Mouse (Mus musculus): ENCODE results near the gene Gtpbp4. TPM values are rescaled to one million over a fixed set of nuclear protein-coding genes. Genes with fewer than 3 reads are reported as not detected.
"Not testable (repeated sequence)": the region's sequence is repeated elsewhere in the genome, so short reads cannot be mapped to it uniquely, and the experiment has no call there.

Gene Gtpbp4
- polyA plus RNA-seq, 1 experiment, result 21.9 TPM

DNA sequence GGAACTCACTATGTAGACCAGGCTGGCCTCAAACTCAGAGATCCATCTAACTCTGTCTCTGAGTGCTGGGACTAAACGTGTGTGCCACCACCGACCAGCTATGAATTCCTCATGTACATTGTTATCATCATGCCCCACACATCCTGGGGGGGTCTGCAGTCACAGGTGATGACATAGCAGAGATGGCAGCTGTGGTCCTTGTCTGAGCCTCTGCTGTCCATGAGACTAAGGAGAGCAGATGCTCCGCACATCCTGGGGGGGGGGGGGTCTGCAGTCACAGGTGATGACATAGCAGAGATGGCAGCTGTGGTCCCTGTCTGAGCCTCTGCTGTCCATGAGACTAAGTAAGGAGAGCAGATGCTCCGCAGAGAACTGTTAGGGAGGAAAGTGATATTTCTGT, 54.8 kb downstream of the Gtpbp4 start:
- H3K27ac ChIP-seq (ENCODE audit: insufficient read depth, low read length); H3K4me3 ChIP-seq (ENCODE audit: insufficient read depth, low read length); H3K4me1 ChIP-seq (ENCODE audit: control insufficient read depth, insufficient read depth, low read length): not testable (repeated sequence)

DNA sequence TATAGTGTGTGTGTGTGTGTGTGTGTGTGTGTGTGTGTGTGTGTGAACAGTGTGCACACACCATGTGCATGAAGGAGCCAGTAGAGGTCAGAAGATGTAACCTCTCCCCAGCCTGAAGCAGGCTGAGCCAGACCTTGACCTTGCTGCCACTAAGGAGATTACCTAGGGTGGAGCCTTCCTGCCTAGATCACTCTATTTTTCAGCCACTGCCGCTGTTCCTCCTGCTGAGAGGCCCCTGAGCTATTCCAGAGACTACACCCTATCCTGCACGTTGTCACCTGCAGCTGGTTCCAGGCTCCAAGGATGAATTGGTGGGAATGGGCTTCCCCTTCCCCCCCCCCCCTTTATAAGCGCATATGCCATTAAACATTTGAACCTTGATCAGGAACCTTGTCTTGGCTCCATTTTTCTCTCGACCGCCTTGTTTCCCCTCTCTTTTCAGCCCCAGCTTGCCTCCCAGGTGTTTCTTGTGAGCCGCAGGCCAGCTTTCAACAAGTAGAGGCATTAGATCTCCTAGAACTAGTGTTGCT, 58.2 kb downstream of the Gtpbp4 start:
- not testable (repeated sequence) for H3K4me1 ChIP-seq (ENCODE audit: control insufficient read depth, insufficient read depth, low read length); H3K4me3 ChIP-seq (ENCODE audit: insufficient read depth, low read length); H3K27ac ChIP-seq (ENCODE audit: insufficient read depth, low read length)

- TF ChIP-seq CTCF (IDR thresholded peaks at IDR 0.05; ENCODE audit: extremely low read depth, insufficient read depth, low read length) (no peak), POLR2A (IDR thresholded peaks at IDR 0.05; ENCODE audit: extremely low read depth, insufficient read depth, low read length) (no peak)
- no peaks in the 10 kb centered on the region for H3K4me1 ChIP-seq (ENCODE audit: control insufficient read depth, insufficient read depth, low read length)
- no peak overlapping the region for H3K27ac ChIP-seq (ENCODE audit: insufficient read depth, low read length)
- no peak overlapping the region for H3K4me3 ChIP-seq (ENCODE audit: insufficient read depth, low read length)
Measured at GRCm38 (mm10) chr13:8933499-8933898, 62.4 kb downstream of the Gtpbp4 start.

Other genes starting within 250 kb of the Gtpbp4 start
- 41.3 and 47.5 TPM in 2 replicates for gene Wdr37, start 124.2 kb downstream of the Gtpbp4 start, polyA plus RNA-seq (2012; rRNA removed)
- 43.0 and 48.3 TPM in 2 replicates for gene Idi1, start 110.6 kb downstream of the Gtpbp4 start, polyA plus RNA-seq (2012; rRNA removed)
- not detected in 2 replicates for gene Gm9745, start 47.9 kb downstream of the Gtpbp4 start, polyA plus RNA-seq (2012; rRNA removed)
- gene Idi2, start 43.2 kb downstream of the Gtpbp4 start, polyA plus RNA-seq (2012; rRNA removed), result 0.06 TPM in 1 of 2 replicates, not detected in the other
- gene Larp4b, start 97.8 kb upstream of the Gtpbp4 start, polyA plus RNA-seq (2012; rRNA removed), result 31.7 and 32.2 TPM in 2 replicates

Data from cortical plate, adult 2 months (tissue).